Mouse (Mus musculus) adrenal gland, postnatal 14 days (tissue): ENCODE results near the gene Ndufa6. TPM values are rescaled to one million over a fixed set of nuclear protein-coding genes. Genes with fewer than 3 reads are reported as not detected.
"Not testable (repeated sequence)": the region's sequence is repeated elsewhere in the genome, so short reads cannot be mapped to it uniquely, and the experiment has no call there.

Source experiments
- DNase-seq: peaks from one replicate; pipeline ENCODE4 v3.0.0; 2021; ENCODE audit warnings: mixed read lengths
- total RNA-seq: library from RNA; stranded (reverse); gene quantifications from 2 replicates; pipeline ENCODE4 v1.2.3, GENCODE M21; 2021

Ndufa6 gene
- total RNA-seq, 1 experiment from 2014 or later: 659 TPM

- no peak for DNase-seq
These were observed 14.7 kb upstream of the Ndufa6 start for GRCm38 (mm10) chr15:82368851-82369250.

GRCm38 (mm10) chr15:82368146-82368545, 14.0 kb upstream of the Ndufa6 start:
- no peak for DNase-seq

GRCm38 (mm10) chr15:82364561-82364960, 10.4 kb upstream of the Ndufa6 start:
- peak; percentile 4 for DNase-seq

- not testable (repeated sequence) for DNase-seq
These were observed 9.7 kb upstream of the Ndufa6 start for GRCm38 (mm10) chr15:82363801-82364200.

GRCm38 (mm10) chr15:82362234-82362633, 8.1 kb upstream of the Ndufa6 start:
- DNase-seq: peak; percentile 49

- DNase-seq: peak; percentile 54
These were observed 7.4 kb upstream of the Ndufa6 start for GRCm38 (mm10) chr15:82361459-82362018.

GRCm38 (mm10) chr15:82358431-82359260, 4.5 kb upstream of the Ndufa6 start:
- DNase-seq: peak; percentile 53

- no peak for DNase-seq
These were observed 393 bp downstream of the Ndufa6 start for GRCm38 (mm10) chr15:82353745-82354113.

- peak; percentile 34 for DNase-seq
These were observed 911 bp downstream of the Ndufa6 start for GRCm38 (mm10) chr15:82353078-82353744.

GRCm38 (mm10) chr15:82351480-82351879, 2.6 kb downstream of the Ndufa6 start:
- DNase-seq: no peak

- DNase-seq: no peak
These were observed 3.8 kb downstream of the Ndufa6 start for GRCm38 (mm10) chr15:82350349-82350748.

GRCm38 (mm10) chr15:82348999-82349341, 5.2 kb downstream of the Ndufa6 start:
- DNase-seq: no peak

GRCm38 (mm10) chr15:82348258-82348998, 5.7 kb downstream of the Ndufa6 start:
- DNase-seq: no peak

GRCm38 (mm10) chr15:82347852-82348251, 6.3 kb downstream of the Ndufa6 start:
- no peak for DNase-seq

- no peak for DNase-seq
These were observed 6.8 kb downstream of the Ndufa6 start for GRCm38 (mm10) chr15:82347303-82347676.

- DNase-seq: no peak
These were observed 7.4 kb downstream of the Ndufa6 start for GRCm38 (mm10) chr15:82346580-82347302.

- DNase-seq: peak; percentile 98
These were observed 8.2 kb downstream of the Ndufa6 start for GRCm38 (mm10) chr15:82345820-82346470.

- DNase-seq: no peak
These were observed 9.2 kb downstream of the Ndufa6 start for GRCm38 (mm10) chr15:82344971-82345370.

GRCm38 (mm10) chr15:82343368-82344287, 10.5 kb downstream of the Ndufa6 start:
- DNase-seq: no peak

- DNase-seq: no peak
These were observed 11.6 kb downstream of the Ndufa6 start for GRCm38 (mm10) chr15:82342543-82342935.
